9 mouse cellular contexts compared by ENCODE assay signal in the genomic region with DNA sequence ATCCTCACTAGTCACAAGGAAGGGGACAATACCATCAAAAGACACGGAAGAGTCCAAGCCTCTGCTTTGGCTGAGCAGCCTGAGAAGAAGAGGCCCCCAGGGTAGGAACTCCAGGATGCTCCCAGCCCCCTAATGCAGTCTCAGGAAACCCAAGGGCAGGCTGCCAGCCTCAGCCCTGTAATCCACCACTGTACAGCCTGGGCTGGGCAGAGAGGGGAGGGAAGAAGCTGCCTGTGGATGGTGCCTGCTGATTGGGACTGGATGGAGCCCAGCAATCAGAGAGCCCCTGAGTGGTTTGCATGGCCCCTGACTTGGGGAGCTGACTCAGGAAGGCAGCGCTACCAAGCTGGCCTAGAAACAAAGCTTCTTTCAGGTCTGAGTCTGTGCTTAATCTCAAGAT.
DNase-seq lines count a peak whose midpoint lies in the region; ATAC-seq lines count a peak whose summit lies in the region.
"Had no signal": no experiment of that assay in that cellular context is flagged by ENCODE, and none has a peak within 500 bp of the region (broad histone marks: within the 10 kb centered on the region; RNA-seq: fewer than 3 reads in every experiment).

No protein-coding gene starts in this region.

- no peaks in the 10 kb centered on the region for H3K36me3 ChIP-seq in hindbrain, embryonic 13.5 days
- H3K36me3 ChIP-seq in hindbrain, embryonic 12.5 days, result no peaks in the 10 kb centered on the region
- no peaks in the 10 kb centered on the region for H3K36me3 ChIP-seq in limb, embryonic 13.5 days

- no peak overlapping the region for H3K4me3 ChIP-seq in hindbrain, embryonic 13.5 days
- H3K4me3 ChIP-seq in hindbrain, embryonic 12.5 days, result no peak overlapping the region
- H3K4me3 ChIP-seq in limb, embryonic 13.5 days, result no peak overlapping the region
- H3K4me3 ChIP-seq: megakaryocyte, embryonic 14.5 days had no signal

- DNase-seq in right cerebral cortex, postnatal 4 days, result peak; percentile 35
- no peak for DNase-seq in right cerebral cortex, postnatal 36 days (ENCODE audit: low spot score in 2 of 2)
- DNase-seq in testis, postnatal 14 days (ENCODE audit: low spot score), result no peak
- no peak for DNase-seq in left cerebral cortex, adult 9 months (ENCODE audit: low spot score in 2 of 2)
- DNase-seq in left cerebral cortex, postnatal 36 days (ENCODE audit: low spot score in 2 of 2), result no peak

- no peaks in the 10 kb centered on the region for H3K9me3 ChIP-seq in hindbrain, embryonic 13.5 days
- H3K9me3 ChIP-seq in hindbrain, embryonic 12.5 days (replicated peaks), result no peaks in the 10 kb centered on the region
- no peaks in the 10 kb centered on the region for H3K9me3 ChIP-seq in limb, embryonic 13.5 days
- H3K9me3 ChIP-seq: megakaryocyte, embryonic 14.5 days had no signal

- intact Hi-C loops in left cerebral cortex, postnatal 36 days (cut with DNase I), result no loop called here

- 0 out of 2 replicates have a peak overlapping the region, but pooled peaks have one; percentile 23 for H3K27ac ChIP-seq in hindbrain, embryonic 13.5 days
- no peak overlapping the region for H3K27ac ChIP-seq in hindbrain, embryonic 12.5 days
- no peak overlapping the region; the same call in 1 of the 2 replicates for H3K27ac ChIP-seq in limb, embryonic 13.5 days

- peak; percentile 52; the same call in 1 of the 2 replicates for ATAC-seq in hindbrain, embryonic 13.5 days (ENCODE audit: low FRiP score)
- no peak; the same call in 1 of the 2 replicates for ATAC-seq in hindbrain, embryonic 12.5 days (ENCODE audit: low FRiP score)
- ATAC-seq in limb, embryonic 13.5 days (ENCODE audit: low FRiP score, low read depth), result peak; percentile 46; the same call in 1 of the 2 replicates

- H3K9ac ChIP-seq in hindbrain, embryonic 13.5 days, result no peak overlapping the region
- no peak overlapping the region for H3K9ac ChIP-seq in hindbrain, embryonic 12.5 days
- H3K9ac ChIP-seq in limb, embryonic 13.5 days, result no peak overlapping the region

- H3K27me3 ChIP-seq in hindbrain, embryonic 13.5 days, result 0 out of 2 replicates have a peak, but pooled peaks cover 4% of the 10 kb centered on the region
- H3K27me3 ChIP-seq in hindbrain, embryonic 12.5 days, result peaks cover under 1% of the 10 kb centered on the region
- peaks cover 25% of the 10 kb centered on the region for H3K27me3 ChIP-seq in limb, embryonic 13.5 days
- H3K27me3 ChIP-seq: megakaryocyte, embryonic 14.5 days had no signal

- H3K4me2 ChIP-seq in hindbrain, embryonic 13.5 days, result no peak overlapping the region
- H3K4me2 ChIP-seq in hindbrain, embryonic 12.5 days (replicated peaks), result no peak overlapping the region
- no peak overlapping the region for H3K4me2 ChIP-seq in limb, embryonic 13.5 days (replicated peaks)

- peaks cover 24% of the 10 kb centered on the region for H3K4me1 ChIP-seq in hindbrain, embryonic 13.5 days (replicated peaks)
- peaks cover 14% of the 10 kb centered on the region for H3K4me1 ChIP-seq in hindbrain, embryonic 12.5 days
- peaks cover 22% of the 10 kb centered on the region for H3K4me1 ChIP-seq in limb, embryonic 13.5 days

- WGBS in hindbrain, embryonic 13.5 days, result 51% methylated on average over 2 of the region's 2 CpGs
- 76% methylated on average over 2 of the region's 2 CpGs for WGBS in hindbrain, embryonic 12.5 days
- WGBS in limb, embryonic 13.5 days, result 41% methylated on average over 2 of the region's 2 CpGs
